Comparison of ENCODE assay signal across 8 mouse cellular contexts in the genomic region with DNA sequence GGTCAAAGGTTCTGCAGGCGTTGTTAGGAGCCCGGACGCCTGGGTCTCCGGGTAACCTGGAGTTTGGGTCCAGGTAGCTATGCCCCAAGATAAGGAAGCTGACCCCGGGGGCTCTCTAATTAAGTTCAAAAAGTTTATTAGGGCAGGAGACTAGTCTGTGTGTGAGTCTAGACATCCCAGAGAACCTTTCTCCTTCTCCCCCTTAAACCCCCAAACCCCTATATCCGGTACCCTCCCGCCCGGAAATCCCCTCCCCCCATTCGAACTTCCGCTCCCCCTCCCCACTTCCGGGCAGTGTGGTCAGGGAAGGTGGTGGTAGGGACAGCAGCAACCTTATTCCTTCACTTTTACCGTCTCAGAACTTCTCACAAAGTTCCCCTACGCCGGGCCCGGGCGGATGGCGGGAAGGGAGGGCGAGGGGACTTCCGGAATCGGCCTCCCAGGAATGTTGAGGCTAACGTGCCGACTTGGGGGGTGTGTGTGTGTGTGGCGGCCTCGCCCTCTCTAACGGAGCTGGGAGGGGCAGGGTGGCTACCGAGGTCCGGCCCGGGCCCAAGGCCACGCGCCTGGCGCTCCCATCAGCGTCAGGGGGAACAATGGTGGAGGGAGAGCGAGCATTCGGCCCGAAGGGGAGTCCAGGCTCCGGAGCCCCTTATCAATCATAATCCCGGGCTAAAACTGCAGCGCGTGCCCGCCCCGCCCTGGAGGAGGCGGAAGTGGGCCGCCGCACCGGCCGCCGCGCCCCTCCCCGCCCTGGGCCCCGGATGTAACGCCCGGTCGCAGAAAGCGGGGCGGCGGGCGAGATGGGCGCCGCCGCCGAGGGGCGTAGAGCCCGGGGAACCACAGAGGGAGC. TPM values are rescaled to one million over a fixed set of nuclear protein-coding genes. Genes with fewer than 3 reads are reported as not detected.
A peak's percentile ranks its signal among the peaks of the same experiment; 100 is the strongest.
DNase-seq lines count a peak whose midpoint lies in the region; ATAC-seq and TF ChIP-seq lines count a peak whose summit lies in the region.

No protein-coding gene starts in this region.

- H3K4me3 ChIP-seq in gastrocnemius, adult 2 months: peak overlapping the region; percentile 94
- H3K4me3 ChIP-seq in forebrain, embryonic 13.5 days: peak overlapping the region; percentile 100
- peak overlapping the region; percentile 97 for H3K4me3 ChIP-seq in hindbrain, embryonic 10.5 days
- peak overlapping the region; percentile 97 for H3K4me3 ChIP-seq in limb, embryonic 12.5 days (replicated peaks)
- H3K4me3 ChIP-seq in midbrain, embryonic 11.5 days (ENCODE audit: low read depth, low read length): peak overlapping the region; percentile 99

- under 1% methylated on average over 61 of the region's 63 CpGs for WGBS in forebrain, embryonic 13.5 days
- under 1% methylated on average over 63 of the region's 63 CpGs for WGBS in hindbrain, embryonic 10.5 days
- WGBS in limb, embryonic 12.5 days: 0% methylated on average over 61 of the region's 63 CpGs
- under 1% methylated on average over 61 of the region's 63 CpGs for WGBS in midbrain, embryonic 11.5 days

- H3K27ac ChIP-seq in gastrocnemius, adult 2 months: peak overlapping the region; percentile 92
- peak overlapping the region; percentile 97 for H3K27ac ChIP-seq in forebrain, embryonic 13.5 days
- H3K27ac ChIP-seq in hindbrain, embryonic 10.5 days: peak overlapping the region; percentile 99
- H3K27ac ChIP-seq in limb, embryonic 12.5 days: peak overlapping the region; percentile 98
- H3K27ac ChIP-seq in midbrain, embryonic 11.5 days (ENCODE audit: low read depth, low read length): peak overlapping the region; percentile 95

- peak; percentile 80 for DNase-seq in gastrocnemius, adult 2 months
- no peak for DNase-seq in gastrocnemius, adult 18-20 months (ENCODE audit: low spot score)
- DNase-seq in c-Kit-positive CD71-positive TER-119-positive erythroid progenitor cells, embryonic 14.5 days (ENCODE audit: low spot score): peak; percentile 69
- DNase-seq in hindbrain, embryonic 10.5 days (ENCODE audit: low spot score): peak; percentile 85
- peak; percentile 98 for DNase-seq in midbrain, embryonic 11.5 days (ENCODE audit: low spot score, missing footprints)
- peak; percentile 79 to 84 for DNase-seq in spleen, postnatal 10 days (ENCODE audit: low spot score in 2 of 2)

- H3K9me3 ChIP-seq in forebrain, embryonic 13.5 days (replicated peaks): no peaks in the 10 kb centered on the region
- no peaks in the 10 kb centered on the region for H3K9me3 ChIP-seq in hindbrain, embryonic 10.5 days
- no peaks in the 10 kb centered on the region for H3K9me3 ChIP-seq in limb, embryonic 12.5 days
- no peaks in the 10 kb centered on the region for H3K9me3 ChIP-seq in midbrain, embryonic 11.5 days (ENCODE audit: control insufficient read depth, low read length)

- H3K36me3 ChIP-seq in forebrain, embryonic 13.5 days (ENCODE audit: poor library complexity, severe bottlenecking): peaks cover 41% of the 10 kb centered on the region
- H3K36me3 ChIP-seq in hindbrain, embryonic 10.5 days: peaks cover 45% of the 10 kb centered on the region
- H3K36me3 ChIP-seq in limb, embryonic 12.5 days: peaks cover 45% of the 10 kb centered on the region
- H3K36me3 ChIP-seq in midbrain, embryonic 11.5 days (ENCODE audit: control insufficient read depth, insufficient read depth, low read length): peaks cover 17% of the 10 kb centered on the region

- TF ChIP-seq CTCF in gastrocnemius, adult 2 months (IDR thresholded peaks at IDR 0.05): no peak

- intact Hi-C loops in gastrocnemius, adult 2 months (cut with DNase I): loop anchor here (1.0 to 2.0 kb wide), 3 partner anchors 15 to 47 kb away; a partner anchor contains a TSS

- peak overlapping the region; percentile 93 for H3K4me2 ChIP-seq in forebrain, embryonic 13.5 days
- peak overlapping the region; percentile 97 for H3K4me2 ChIP-seq in limb, embryonic 12.5 days
- peak overlapping the region; percentile 89 for H3K4me2 ChIP-seq in midbrain, embryonic 11.5 days

- peaks cover 54% of the 10 kb centered on the region for H3K4me1 ChIP-seq in forebrain, embryonic 13.5 days
- H3K4me1 ChIP-seq in hindbrain, embryonic 10.5 days (replicated peaks): peaks cover 76% of the 10 kb centered on the region
- H3K4me1 ChIP-seq in limb, embryonic 12.5 days (replicated peaks): peaks cover 72% of the 10 kb centered on the region
- H3K4me1 ChIP-seq in midbrain, embryonic 11.5 days (ENCODE audit: control insufficient read depth, insufficient read depth, low read length): peaks cover 34% of the 10 kb centered on the region

- ATAC-seq in forebrain, embryonic 13.5 days: peak; percentile 67
- peak; percentile 21; the same call in 1 of the 2 replicates for ATAC-seq in limb, embryonic 12.5 days (ENCODE audit: insufficient number of reproducible peaks, insufficient read depth, low FRiP score, low TSS enrichment, low read depth)
- ATAC-seq in midbrain, embryonic 11.5 days (ENCODE audit: low FRiP score): peak; percentile 67

- peak overlapping the region; percentile 98 for H3K9ac ChIP-seq in forebrain, embryonic 13.5 days
- peak overlapping the region; percentile 97 for H3K9ac ChIP-seq in limb, embryonic 12.5 days (replicated peaks)
- H3K9ac ChIP-seq in midbrain, embryonic 11.5 days (ENCODE audit: low read length): peak overlapping the region; percentile 98

- H3K27me3 ChIP-seq in forebrain, embryonic 13.5 days: no peaks in the 10 kb centered on the region
- H3K27me3 ChIP-seq in hindbrain, embryonic 10.5 days (ENCODE audit: insufficient read depth, poor library complexity, severe bottlenecking): no peaks in the 10 kb centered on the region
- H3K27me3 ChIP-seq in limb, embryonic 12.5 days: no peaks in the 10 kb centered on the region
- no peaks in the 10 kb centered on the region for H3K27me3 ChIP-seq in midbrain, embryonic 11.5 days (ENCODE audit: control insufficient read depth, insufficient read depth, low read length)

RNA-seq across cellular contexts. Expression of a gene that starts 0.9 kb away (rescaled TPM):
- 100 to 1,000 TPM; 252 to 257 TPM for total RNA-seq in gastrocnemius, adult 2 months (2021)
- total RNA-seq in gastrocnemius, adult 18-20 months (2021): 100 to 1,000 TPM; 217 to 233 TPM
- polyA plus RNA-seq in forebrain, embryonic 13.5 days (2015; fragmentation: Nextera tagmentation; extraction: Ambion mirVana): 919 and 977 TPM in 2 replicates
- 1,872 and 1,874 TPM in 2 replicates for polyA plus RNA-seq in hindbrain, embryonic 10.5 days (2016; fragmentation: Nextera tagmentation; extraction: Ambion mirVana)
- 1,494 and 1,514 TPM in 2 replicates for polyA plus RNA-seq in limb, embryonic 12.5 days (2016; fragmentation: Nextera tagmentation; extraction: Ambion mirVana)
- polyA plus RNA-seq in midbrain, embryonic 11.5 days (2014; fragmentation: Nextera tagmentation; extraction: Ambion mirVana): 1,303 and 1,326 TPM in 2 replicates

RNA-seq across cellular contexts. Expression of a gene that starts 3.4 kb away (rescaled TPM):
- 1,000 to 10,000 TPM; 7,153 to 7,488 TPM for total RNA-seq in gastrocnemius, adult 2 months (2021)
- total RNA-seq in gastrocnemius, adult 18-20 months (2021): 1,000 to 10,000 TPM; 5,616 to 7,081 TPM
- polyA plus RNA-seq in forebrain, embryonic 13.5 days (2015; fragmentation: Nextera tagmentation; extraction: Ambion mirVana): 7.1 and 7.4 TPM in 2 replicates
- polyA plus RNA-seq in hindbrain, embryonic 10.5 days (2016; fragmentation: Nextera tagmentation; extraction: Ambion mirVana): 39.3 and 53.3 TPM in 2 replicates
- polyA plus RNA-seq in limb, embryonic 12.5 days (2016; fragmentation: Nextera tagmentation; extraction: Ambion mirVana): 34.2 and 38.2 TPM in 2 replicates
- polyA plus RNA-seq in midbrain, embryonic 11.5 days (2014; fragmentation: Nextera tagmentation; extraction: Ambion mirVana): 13.8 and 14.3 TPM in 2 replicates

RNA-seq across cellular contexts. Expression of a gene that starts 6.3 kb away (rescaled TPM):
- total RNA-seq in gastrocnemius, adult 2 months (2021): 100 to 1,000 TPM; 264 to 408 TPM
- total RNA-seq in gastrocnemius, adult 18-20 months (2021): 100 to 1,000 TPM; 292 to 304 TPM
- polyA plus RNA-seq in forebrain, embryonic 13.5 days (2015; fragmentation: Nextera tagmentation; extraction: Ambion mirVana): 156 and 165 TPM in 2 replicates
- 144 and 155 TPM in 2 replicates for polyA plus RNA-seq in hindbrain, embryonic 10.5 days (2016; fragmentation: Nextera tagmentation; extraction: Ambion mirVana)
- 161 and 163 TPM in 2 replicates for polyA plus RNA-seq in limb, embryonic 12.5 days (2016; fragmentation: Nextera tagmentation; extraction: Ambion mirVana)
- 134 and 142 TPM in 2 replicates for polyA plus RNA-seq in midbrain, embryonic 11.5 days (2014; fragmentation: Nextera tagmentation; extraction: Ambion mirVana)

RNA-seq across cellular contexts. Expression of a gene that starts 6.5 kb away (rescaled TPM):
- total RNA-seq in gastrocnemius, adult 2 months (2021): 10 to 100 TPM; 35.0 to 38.4 TPM
- total RNA-seq in gastrocnemius, adult 18-20 months (2021): 10 to 100 TPM; 35.3 to 37.2 TPM
- polyA plus RNA-seq in forebrain, embryonic 13.5 days (2015; fragmentation: Nextera tagmentation; extraction: Ambion mirVana): 108 and 119 TPM in 2 replicates
- 90.6 and 97.1 TPM in 2 replicates for polyA plus RNA-seq in hindbrain, embryonic 10.5 days (2016; fragmentation: Nextera tagmentation; extraction: Ambion mirVana)
- 95.8 and 104 TPM in 2 replicates for polyA plus RNA-seq in limb, embryonic 12.5 days (2016; fragmentation: Nextera tagmentation; extraction: Ambion mirVana)
- polyA plus RNA-seq in midbrain, embryonic 11.5 days (2014; fragmentation: Nextera tagmentation; extraction: Ambion mirVana): 87.0 and 87.9 TPM in 2 replicates

RNA-seq across cellular contexts. Expression of a gene that starts 14.6 kb away (rescaled TPM):
- not detected for total RNA-seq in gastrocnemius, adult 2 months (2021)
- under 1 TPM in 1 of 2 experiments, not detected in 1; 0.09 TPM for total RNA-seq in gastrocnemius, adult 18-20 months (2021)
- 0.15 and 0.30 TPM in 2 replicates for polyA plus RNA-seq in forebrain, embryonic 13.5 days (2015; fragmentation: Nextera tagmentation; extraction: Ambion mirVana)
- 0.34 and 0.80 TPM in 2 replicates for polyA plus RNA-seq in hindbrain, embryonic 10.5 days (2016; fragmentation: Nextera tagmentation; extraction: Ambion mirVana)
- polyA plus RNA-seq in limb, embryonic 12.5 days (2016; fragmentation: Nextera tagmentation; extraction: Ambion mirVana): 0.22 and 0.31 TPM in 2 replicates
- polyA plus RNA-seq in midbrain, embryonic 11.5 days (2014; fragmentation: Nextera tagmentation; extraction: Ambion mirVana): 0.61 and 0.81 TPM in 2 replicates
